Comparison of ENCODE assay signal across 9 mouse cellular contexts in the genomic region with DNA sequence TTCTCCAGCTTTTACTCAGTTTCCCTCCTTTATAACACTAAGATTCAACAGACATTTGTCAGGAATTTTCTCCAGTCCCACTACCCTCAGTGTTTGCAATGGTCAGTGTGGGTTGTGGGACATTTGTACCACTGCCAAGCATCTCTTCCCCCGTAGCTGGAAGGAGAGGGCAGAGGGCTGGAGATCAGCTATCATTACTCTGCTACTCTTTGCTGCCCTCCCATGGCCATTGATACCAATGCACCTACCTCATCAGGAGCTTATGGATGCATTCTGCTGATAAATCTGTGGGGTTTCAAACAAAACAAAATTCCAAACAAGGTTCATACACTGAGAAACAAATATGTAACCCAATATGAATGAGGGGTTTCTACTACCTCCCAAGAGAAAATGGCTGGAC. TPM values are rescaled to one million over a fixed set of nuclear protein-coding genes. Genes with fewer than 3 reads are reported as not detected.
DNase-seq lines count a peak whose midpoint lies in the region; ATAC-seq and TF ChIP-seq lines count a peak whose summit lies in the region.
"Had no signal": no experiment of that assay in that cellular context is flagged by ENCODE, and none has a peak within 500 bp of the region (broad histone marks: within the 10 kb centered on the region; RNA-seq: fewer than 3 reads in every experiment).

No protein-coding gene starts in this region.

- WGBS in bone marrow, adult 2 months, result 5% methylated on average over 1 of the region's 1 CpGs
- WGBS in forebrain, embryonic 10.5 days, result 41% methylated on average over 1 of the region's 1 CpGs
- WGBS in limb, embryonic 10.5 days, result 25% methylated on average over 1 of the region's 1 CpGs
- 27% methylated on average over 1 of the region's 1 CpGs for WGBS in neural tube, embryonic 11.5 days

- no peak overlapping the region for H3K9ac ChIP-seq in neural tube, embryonic 11.5 days (ENCODE audit: low read length)

- H3K4me2 ChIP-seq in neural tube, embryonic 11.5 days (ENCODE audit: low read depth), result no peak overlapping the region

- H3K4me3 ChIP-seq in bone marrow, adult 2 months (replicated peaks; ENCODE audit: control insufficient read depth, low read depth, low read length), result no peak overlapping the region
- H3K4me3 ChIP-seq in forebrain, embryonic 10.5 days, result no peak overlapping the region
- H3K4me3 ChIP-seq in limb, embryonic 10.5 days, result no peak overlapping the region
- H3K4me3 ChIP-seq in neural tube, embryonic 11.5 days (ENCODE audit: low read depth, low read length), result no peak overlapping the region

- H3K27ac ChIP-seq in bone marrow, adult 2 months (ENCODE audit: control insufficient read depth, insufficient read depth, low read depth, low read length, poor library complexity), result no peak overlapping the region
- H3K27ac ChIP-seq in forebrain, embryonic 10.5 days, result no peak overlapping the region
- no peak overlapping the region for H3K27ac ChIP-seq in limb, embryonic 10.5 days
- no peak overlapping the region for H3K27ac ChIP-seq in neural tube, embryonic 11.5 days (ENCODE audit: low read depth, low read length)
- H3K27ac ChIP-seq: macrophage had no signal

- H3K4me1 ChIP-seq in bone marrow, adult 2 months (ENCODE audit: control insufficient read depth, insufficient read depth, low read length), result no peaks in the 10 kb centered on the region
- no peaks in the 10 kb centered on the region for H3K4me1 ChIP-seq in forebrain, embryonic 10.5 days
- no peaks in the 10 kb centered on the region for H3K4me1 ChIP-seq in limb, embryonic 10.5 days
- no peaks in the 10 kb centered on the region for H3K4me1 ChIP-seq in neural tube, embryonic 11.5 days (ENCODE audit: control insufficient read depth, insufficient read depth, low read length)

- H3K9me3 ChIP-seq in forebrain, embryonic 10.5 days, result no peaks in the 10 kb centered on the region
- H3K9me3 ChIP-seq in limb, embryonic 10.5 days (replicated peaks), result no peaks in the 10 kb centered on the region
- H3K9me3 ChIP-seq in neural tube, embryonic 11.5 days (ENCODE audit: control insufficient read depth, low read length), result no peaks in the 10 kb centered on the region

- no peak for TF ChIP-seq POLR2A in bone marrow, adult 2 months (IDR thresholded peaks at IDR 0.05; ENCODE audit: borderline replicate concordance, control insufficient read depth, low read depth, low read length)

- no peak for ATAC-seq in neural tube, embryonic 11.5 days (ENCODE audit: insufficient read depth, low FRiP score, low TSS enrichment)
- ATAC-seq in erythroblast, adult 5-6 weeks (replicated peaks; ENCODE audit: low FRiP score, poor library complexity, severe bottlenecking), result no peak

- no peaks in the 10 kb centered on the region for H3K36me3 ChIP-seq in forebrain, embryonic 10.5 days (replicated peaks)
- no peaks in the 10 kb centered on the region for H3K36me3 ChIP-seq in limb, embryonic 10.5 days
- H3K36me3 ChIP-seq in neural tube, embryonic 11.5 days (ENCODE audit: control insufficient read depth, insufficient read depth, low read length), result no peaks in the 10 kb centered on the region

- TF ChIP-seq CTCF in bone marrow, adult 2 months (IDR thresholded peaks at IDR 0.05; ENCODE audit: control insufficient read depth, insufficient read depth, low read length), result peak; percentile 29; the same call in 1 of the 2 replicates

- peak; percentile 4 to 39 for DNase-seq in spleen, postnatal 10 days (ENCODE audit: low spot score in 2 of 2)
- DNase-seq in spleen, postnatal 4 days (ENCODE audit: low spot score in 2 of 2), result no peak
- peak; percentile 25 for DNase-seq in forebrain, embryonic 10.5 days (ENCODE audit: extremely low spot score, low spot score)
- DNase-seq in kidney, adult 8-10 months, result peak; percentile 11 to 51
- DNase-seq in limb, embryonic 10.5 days (ENCODE audit: low spot score), result peak; percentile 41
- peak; percentile 53 for DNase-seq in neural tube, embryonic 11.5 days (ENCODE audit: low spot score)

- no peaks in the 10 kb centered on the region for H3K27me3 ChIP-seq in forebrain, embryonic 10.5 days (ENCODE audit: poor library complexity, severe bottlenecking)
- H3K27me3 ChIP-seq in limb, embryonic 10.5 days (ENCODE audit: low read depth, poor library complexity, severe bottlenecking), result no peaks in the 10 kb centered on the region
- no peaks in the 10 kb centered on the region for H3K27me3 ChIP-seq in neural tube, embryonic 11.5 days (ENCODE audit: control insufficient read depth, insufficient read depth, low read length)

RNA-seq across cellular contexts. Expression of gene Olfml1, which starts 40.9 kb away (rescaled TPM):
- not detected in 2 replicates for polyA plus RNA-seq in bone marrow, adult 2 months (2011; ENCODE audit: insufficient read depth, insufficient read length, low replicate concordance, missing spikeins)
- 6.3 and 6.5 TPM in 2 replicates for polyA plus RNA-seq in forebrain, embryonic 10.5 days (2016; fragmentation: Nextera tagmentation; extraction: Ambion mirVana)
- 9.7 and 22.3 TPM in 2 replicates for polyA plus RNA-seq in limb, embryonic 10.5 days (2016; fragmentation: Nextera tagmentation; extraction: Ambion mirVana)
- polyA plus RNA-seq in neural tube, embryonic 11.5 days (2014; fragmentation: Nextera tagmentation; extraction: Ambion mirVana), result 8.5 and 8.6 TPM in 2 replicates
- total RNA-seq in erythroblast, adult 5-6 weeks (2015; ENCODE audit: low replicate concordance), result not detected in 2 replicates
- total RNA-seq in erythroblast, adult 5-6 weeks (2017; ENCODE audit: low replicate concordance), result not detected in 2 replicates
- polyA plus RNA-seq: macrophage had no signal

Comparison
In these comparisons a context has a peak if more than half of its experiments do, and no peak if none do; other contexts are left out.
1. DNase-seq: peak in spleen, postnatal 10 days (2 of 2), forebrain, embryonic 10.5 days (single experiment), kidney, adult 8-10 months (2 of 2), limb, embryonic 10.5 days (single experiment) and neural tube, embryonic 11.5 days (single experiment); none in spleen, postnatal 4 days (0 of 2).